Mouse (Mus musculus): ENCODE results near the gene Cmah.

The Cmah gene

GRCm38 (mm10) chr13:24327201-24327600, at the start of gene Cmah:
Cmah (plus strand) TSS chr13:24327404.
- DNase-seq (ENCODE audit: low read depth), result no peak

- DNase-seq (ENCODE audit: low read depth), result no peak
These were observed 47.8 kb upstream of the Cmah start for GRCm38 (mm10) chr13:24279407-24279761.

- DNase-seq (ENCODE audit: low read depth), result no peak
These were observed 47.3 kb upstream of the Cmah start for GRCm38 (mm10) chr13:24279762-24280438.

- peak; percentile 22 for DNase-seq (ENCODE audit: low read depth)
These were observed 46.5 kb upstream of the Cmah start, which contains the start of gene Carmil1 for GRCm38 (mm10) chr13:24280439-24281431. Carmil1 (minus strand) TSS chr13:24280795.

GRCm38 (mm10) chr13:24287381-24287780, 39.8 kb upstream of the Cmah start:
- no peak for DNase-seq (ENCODE audit: low read depth)

GRCm38 (mm10) chr13:24297252-24297651, 30.0 kb upstream of the Cmah start:
- DNase-seq (ENCODE audit: low read depth), result no peak

GRCm38 (mm10) chr13:24305486-24305885, 21.7 kb upstream of the Cmah start:
- DNase-seq (ENCODE audit: low read depth), result no peak

- DNase-seq (ENCODE audit: low read depth), result no peak
These were observed 21.0 kb upstream of the Cmah start for GRCm38 (mm10) chr13:24306248-24306647.

- peak; percentile 49 for DNase-seq (ENCODE audit: low read depth)
These were observed 15.9 kb upstream of the Cmah start for GRCm38 (mm10) chr13:24311011-24311940.

- DNase-seq (ENCODE audit: low read depth), result no peak
These were observed 10.6 kb upstream of the Cmah start for GRCm38 (mm10) chr13:24316563-24316962.

- peak; percentile 30 for DNase-seq (ENCODE audit: low read depth)
These were observed 8.6 kb upstream of the Cmah start for GRCm38 (mm10) chr13:24318618-24319017.

GRCm38 (mm10) chr13:24321313-24321712, 5.9 kb upstream of the Cmah start:
- DNase-seq (ENCODE audit: low read depth), result no peak

GRCm38 (mm10) chr13:24328036-24328817, 1.0 kb downstream of the Cmah start:
- no peak for DNase-seq (ENCODE audit: low read depth)

- DNase-seq (ENCODE audit: low read depth), result no peak
These were observed 2.9 kb downstream of the Cmah start for GRCm38 (mm10) chr13:24330128-24330527.

- no peak for DNase-seq (ENCODE audit: low read depth)
These were observed 3.8 kb downstream of the Cmah start for GRCm38 (mm10) chr13:24330836-24331523.

GRCm38 (mm10) chr13:24332537-24332936, 5.3 kb downstream of the Cmah start:
- no peak for DNase-seq (ENCODE audit: low read depth)

GRCm38 (mm10) chr13:24336818-24337217, 9.6 kb downstream of the Cmah start:
- DNase-seq (ENCODE audit: low read depth), result peak; percentile 25

GRCm38 (mm10) chr13:24337874-24338273, 10.7 kb downstream of the Cmah start:
- DNase-seq (ENCODE audit: low read depth), result peak; percentile 49

GRCm38 (mm10) chr13:24338343-24338861, 11.2 kb downstream of the Cmah start:
- DNase-seq (ENCODE audit: low read depth), result peak; percentile 41

GRCm38 (mm10) chr13:24339907-24340306, 12.7 kb downstream of the Cmah start:
- no peak for DNase-seq (ENCODE audit: low read depth)

Data from c-Kit-positive CD71-positive TER-119-negative erythroid progenitor cells, embryonic 14.5 days (primary cell).